Mouse (Mus musculus) intestine, postnatal 0 days (tissue): ENCODE results near the gene Tead1. TPM values are rescaled to one million over a fixed set of nuclear protein-coding genes. Genes with fewer than 3 reads are reported as not detected.

Source experiments
- ATAC-seq: fragments of 200-750 bp; cut with Nextera tagmentation; 2 replicates; pipeline ENCODE4 v1.8.0; 2017; ENCODE audit warnings: mild to moderate bottlenecking, moderate TSS enrichment, moderate library complexity
- H3K27ac ChIP-seq: fragments of 300-500 bp; sonication (generic); 2 replicates; pipeline ENCODE4 v1.5.1; 2014; ENCODE audit warnings: mild to moderate bottlenecking, low read depth, low read length, moderate library complexity
- H3K27me3 ChIP-seq: fragments of 300-500 bp; sonication (generic); replicated peaks from 2 replicates; pipeline ENCODE4 v1.6.1; 2014; ENCODE audit warnings: low read length, mixed read lengths; ENCODE audit not compliant: control insufficient read depth, insufficient read depth
- H3K36me3 ChIP-seq: fragments of 300-500 bp; sonication (generic); 2 replicates; pipeline ENCODE4 v1.6.1; 2014; ENCODE audit warnings: mild to moderate bottlenecking, moderate library complexity; ENCODE audit not compliant: control insufficient read depth, insufficient read depth
- H3K4me1 ChIP-seq: fragments of 300-500 bp; sonication (generic); replicated peaks from 2 replicates; pipeline ENCODE4 v1.6.1; 2014; ENCODE audit warnings: antibody characterized with exemption, low read length, mixed read lengths; ENCODE audit not compliant: control insufficient read depth, insufficient read depth
- H3K4me2 ChIP-seq: fragments of 300-500 bp; sonication (generic); replicated peaks from 2 replicates; pipeline ENCODE4 v1.6.1; 2014; ENCODE audit warnings: low read depth, mild to moderate bottlenecking, moderate library complexity
- H3K4me3 ChIP-seq: fragments of 300-500 bp; sonication (generic); 2 replicates; pipeline ENCODE4 v1.5.1; 2014; ENCODE audit warnings: low read depth, low read length
- H3K9ac ChIP-seq: fragments of 300-500 bp; sonication (generic); 2 replicates; pipeline ENCODE4 v1.6.1; 2014; ENCODE audit warnings: mild to moderate bottlenecking, low read depth, low read length
- H3K9me3 ChIP-seq: fragments of 300-500 bp; sonication (generic); 2 replicates; pipeline ENCODE4 v1.6.1; 2016; ENCODE audit warnings: mixed run types; ENCODE audit not compliant: control insufficient read depth
- CTCF ChIP-seq: sonication (generic); IDR thresholded peaks from 2 replicates; pipeline ENCODE4 v1.5.1; 2016; ENCODE audit warnings: low read depth, mild to moderate bottlenecking, control low read depth, antibody characterized with exemption, moderate library complexity
- WGBS: fragments of 180-500 bp; shearing (Covaris S2); extraction: QIAGEN DNeasy Blood & Tissue Kit; methylation state at CpG from one replicate; pipeline ENCODE4 v1.1.7; 2014; 5-methylcytosine and 5-hydroxymethylcytosine counted together
- polyA plus RNA-seq: library from polyadenylated mRNA; unstranded; fragments of >200 nt; fragmentation: Nextera tagmentation; extraction: Ambion mirVana; gene quantifications from 2 replicates; pipeline ENCODE4 v1.2.1, GENCODE M21; 2015

The Tead1 gene
- polyA plus RNA-seq, 1 experiment from 2014 or later = 7.4 TPM

DNA sequence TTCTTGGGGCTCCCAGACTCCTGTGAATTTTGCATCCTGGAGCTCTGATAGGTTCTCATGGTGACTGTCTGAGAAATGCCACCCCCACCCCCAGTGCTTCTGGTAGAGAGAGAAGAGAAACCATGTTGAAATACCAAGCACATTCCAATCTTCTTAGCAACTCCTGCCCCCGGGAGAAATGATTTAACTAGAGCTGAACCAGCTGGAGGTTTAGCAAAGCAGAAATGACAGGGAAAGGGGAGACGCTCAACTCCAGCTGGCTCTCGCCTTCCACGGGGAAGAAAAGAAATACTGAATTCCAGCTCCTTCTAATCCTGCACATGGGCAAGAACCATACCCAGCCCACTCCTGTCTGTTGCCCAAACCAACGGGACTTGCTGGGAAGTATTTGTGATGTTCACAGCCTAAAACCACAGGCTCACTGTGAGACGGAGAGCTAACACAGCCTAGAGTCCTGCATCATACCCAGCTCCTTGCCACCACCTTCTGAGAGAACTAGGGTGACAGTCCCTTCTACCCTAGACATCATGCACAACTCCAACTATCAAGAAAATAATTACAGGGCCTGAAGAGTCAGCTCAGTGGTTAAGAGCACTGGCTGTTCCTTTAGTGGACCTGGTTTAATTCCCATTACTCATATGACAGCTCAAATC, 15.7 kb upstream of the Tead1 start:
- H3K4me1 ChIP-seq = no peaks in the 10 kb centered on the region
- no peak for TF ChIP-seq CTCF
- ATAC-seq = no peak
- no peak overlapping the region for H3K27ac ChIP-seq
- H3K36me3 ChIP-seq = no peaks in the 10 kb centered on the region
- no peaks in the 10 kb centered on the region for H3K9me3 ChIP-seq
- 42% methylated on average over 6 of the region's 6 CpGs for WGBS
- H3K9ac ChIP-seq = no peak overlapping the region
- H3K27me3 ChIP-seq = no peaks in the 10 kb centered on the region
- no peak overlapping the region for H3K4me2 ChIP-seq
- no peak overlapping the region for H3K4me3 ChIP-seq

DNA sequence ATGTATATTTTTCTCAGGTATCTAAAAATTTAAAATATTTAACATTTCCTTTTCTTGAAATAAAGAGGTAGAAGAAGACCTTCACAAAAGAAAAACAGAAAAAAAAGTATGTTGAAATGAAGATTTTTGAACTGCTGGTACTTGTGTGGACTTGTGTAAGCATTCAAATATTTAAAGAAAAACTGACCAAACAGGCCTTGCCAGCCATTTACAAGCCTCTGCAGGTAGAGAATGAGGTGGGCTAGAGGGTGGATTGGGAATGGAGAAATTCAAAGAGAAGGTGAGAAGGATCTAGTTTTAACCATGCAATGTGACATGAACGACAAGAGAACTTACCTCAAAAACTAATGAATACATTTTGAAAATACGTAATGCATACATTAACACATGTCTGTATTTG, 9.1 kb upstream of the Tead1 start:
- WGBS = 73% methylated on average over 2 of the region's 2 CpGs
- no peaks in the 10 kb centered on the region for H3K27me3 ChIP-seq
- TF ChIP-seq CTCF = no peak
- H3K9ac ChIP-seq = no peak overlapping the region
- H3K4me3 ChIP-seq = no peak overlapping the region
- no peaks in the 10 kb centered on the region for H3K4me1 ChIP-seq
- no peak overlapping the region for H3K4me2 ChIP-seq
- H3K36me3 ChIP-seq = no peaks in the 10 kb centered on the region; the same call in 1 of the 2 replicates
- no peaks in the 10 kb centered on the region for H3K9me3 ChIP-seq
- no peak overlapping the region for H3K27ac ChIP-seq
- no peak for ATAC-seq

DNA sequence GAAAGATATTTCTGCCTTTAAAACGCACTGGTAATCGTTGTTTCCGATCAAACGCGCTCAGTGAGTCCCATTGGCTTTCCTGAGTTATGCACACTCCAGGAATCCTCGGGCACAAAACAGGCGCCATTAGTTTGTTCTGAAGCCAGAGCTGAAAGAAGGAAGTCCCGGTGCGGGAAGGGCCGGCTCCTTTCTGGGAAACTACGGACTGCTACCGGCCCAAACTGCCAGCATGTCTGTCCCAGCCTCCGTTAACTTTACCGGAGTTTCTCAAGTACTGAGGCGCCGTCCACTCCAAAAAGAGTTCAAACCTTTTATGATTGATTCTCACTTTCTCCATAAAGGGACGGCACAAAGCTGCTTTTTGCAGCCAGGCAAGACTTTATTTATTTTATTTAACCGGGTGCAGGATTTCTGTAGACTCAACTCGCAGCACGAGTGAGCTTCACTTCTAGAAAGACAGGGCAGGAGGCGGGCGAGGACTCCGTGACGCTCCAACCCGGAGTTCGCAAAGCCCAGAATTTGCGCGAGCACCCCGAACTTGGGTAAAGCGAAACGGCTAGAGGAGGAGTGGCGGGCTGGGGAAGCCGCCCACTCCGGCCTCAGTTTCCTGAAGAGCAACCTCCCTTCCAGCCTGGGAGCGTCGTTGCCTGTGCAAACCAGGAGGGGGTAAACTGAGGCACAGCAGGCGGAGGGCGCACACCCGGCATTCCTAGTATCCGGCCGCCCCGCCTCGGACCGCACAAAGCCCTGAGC, 524 bp upstream of the Tead1 start:
- Histone ChIP-seq H3K4me3 (peak overlapping the region; percentile 86), H3K9me3 (no peaks in the 10 kb centered on the region), H3K36me3 (no peaks in the 10 kb centered on the region; the same call in 1 of the 2 replicates), H3K4me2 (peak overlapping the region; percentile 81), H3K9ac (peak overlapping the region; percentile 89), H3K27ac (peak overlapping the region; percentile 95), H3K27me3 (no peaks in the 10 kb centered on the region), H3K4me1 (no peaks in the 10 kb centered on the region)
- 2% methylated on average over 37 of the region's 44 CpGs for WGBS
- ATAC-seq = peak; percentile 70
- peak; percentile 40; the same call in 1 of the 2 replicates for TF ChIP-seq CTCF

DNA sequence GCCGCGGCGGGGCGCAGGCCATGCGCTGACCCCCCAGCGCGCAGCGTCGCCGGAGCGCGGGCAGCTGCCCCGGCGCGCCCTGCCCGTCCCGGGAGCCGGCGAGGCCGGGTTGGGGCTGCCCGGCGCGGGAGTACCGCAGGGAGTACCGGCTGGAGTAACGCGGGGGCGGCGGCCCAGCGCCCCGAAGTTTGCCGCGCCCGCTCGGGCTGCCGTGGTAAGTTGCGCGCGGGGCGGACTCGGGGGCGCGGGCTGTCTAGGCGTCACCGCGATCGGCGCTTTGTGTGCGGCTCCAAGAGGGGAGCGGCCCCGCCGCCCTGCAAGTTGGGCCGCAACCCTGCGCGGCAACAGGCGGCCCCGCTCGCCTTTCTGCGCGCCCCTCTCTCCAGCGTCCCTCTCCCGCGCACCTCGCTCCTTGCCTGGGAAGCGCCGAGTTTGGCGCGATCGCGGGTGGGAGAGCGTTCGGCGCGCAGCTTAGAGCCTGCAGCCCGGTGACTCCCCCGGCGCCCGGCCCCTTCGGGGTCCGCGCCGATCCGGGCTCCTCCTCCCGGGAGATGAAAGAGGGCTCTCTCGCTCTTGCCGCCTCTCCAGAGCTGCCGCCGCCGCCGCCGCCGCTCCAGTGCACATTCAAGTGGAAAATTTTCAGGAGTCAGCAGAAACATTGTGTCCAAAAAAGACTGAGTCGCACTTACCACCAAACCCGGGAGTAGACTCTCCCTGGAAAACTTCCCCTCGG, 561 bp downstream of the Tead1 start:
- Histone ChIP-seq H3K9me3 (no peaks in the 10 kb centered on the region), H3K4me3 (peak overlapping the region; percentile 86), H3K27me3 (no peaks in the 10 kb centered on the region), H3K27ac (peak overlapping the region; percentile 95), H3K4me1 (no peaks in the 10 kb centered on the region), H3K4me2 (peak overlapping the region; percentile 81), H3K9ac (peak overlapping the region; percentile 89), H3K36me3 (no peaks in the 10 kb centered on the region; the same call in 1 of the 2 replicates)
- ATAC-seq = peak; percentile 63
- no peak for TF ChIP-seq CTCF
- WGBS = under 1% methylated on average over 90 of the region's 95 CpGs

DNA sequence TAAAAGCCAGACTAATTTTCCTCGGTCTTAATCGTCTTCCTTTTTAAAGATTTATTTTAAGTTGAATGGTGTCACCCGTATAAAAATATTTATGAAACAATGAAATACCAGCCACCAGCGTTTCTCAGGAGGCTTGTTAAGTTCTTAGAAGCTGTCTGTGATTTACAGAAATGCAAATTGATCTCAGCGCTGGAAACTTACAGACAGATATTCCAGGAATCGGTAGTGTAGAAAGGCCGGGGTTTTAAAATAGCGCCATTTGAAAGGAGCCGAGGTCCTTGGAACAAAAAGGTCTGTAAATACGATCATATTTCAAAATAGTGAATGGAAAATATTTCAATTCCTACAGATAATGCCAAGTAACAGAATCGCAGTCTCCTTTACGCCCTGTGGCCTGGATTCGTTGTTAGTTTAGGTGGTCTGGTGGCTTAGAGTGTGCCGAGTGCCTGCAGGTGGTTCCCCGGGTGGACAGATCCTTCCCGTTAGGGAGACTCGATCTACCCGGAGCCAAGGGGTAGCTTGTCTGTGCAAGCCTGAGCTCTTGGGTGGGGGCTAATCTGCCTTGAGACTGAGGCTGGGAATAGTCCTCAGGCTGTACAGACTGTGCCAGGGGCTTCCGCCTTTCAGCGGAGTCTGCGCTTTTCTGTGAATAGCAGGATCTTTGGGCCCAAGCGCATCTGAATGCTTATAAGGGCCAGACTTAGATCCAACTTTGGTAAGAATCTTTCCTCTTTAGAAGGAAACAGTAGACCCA, 1.6 kb downstream of the Tead1 start:
- ATAC-seq = no peak
- no peaks in the 10 kb centered on the region for H3K27me3 ChIP-seq
- no peaks in the 10 kb centered on the region for H3K36me3 ChIP-seq
- peak overlapping the region; percentile 81 for H3K4me2 ChIP-seq
- peak overlapping the region; percentile 40 for H3K9ac ChIP-seq
- 2% methylated on average over 22 of the region's 22 CpGs for WGBS
- H3K4me3 ChIP-seq = peak overlapping the region; percentile 86
- H3K27ac ChIP-seq = no peak overlapping the region
- H3K9me3 ChIP-seq = no peaks in the 10 kb centered on the region
- TF ChIP-seq CTCF = no peak
- H3K4me1 ChIP-seq = 0 out of 2 replicates have a peak, but pooled peaks cover 7% of the 10 kb centered on the region
